Comparison of ENCODE assay signal across 8 mouse cellular contexts in the genomic region with DNA sequence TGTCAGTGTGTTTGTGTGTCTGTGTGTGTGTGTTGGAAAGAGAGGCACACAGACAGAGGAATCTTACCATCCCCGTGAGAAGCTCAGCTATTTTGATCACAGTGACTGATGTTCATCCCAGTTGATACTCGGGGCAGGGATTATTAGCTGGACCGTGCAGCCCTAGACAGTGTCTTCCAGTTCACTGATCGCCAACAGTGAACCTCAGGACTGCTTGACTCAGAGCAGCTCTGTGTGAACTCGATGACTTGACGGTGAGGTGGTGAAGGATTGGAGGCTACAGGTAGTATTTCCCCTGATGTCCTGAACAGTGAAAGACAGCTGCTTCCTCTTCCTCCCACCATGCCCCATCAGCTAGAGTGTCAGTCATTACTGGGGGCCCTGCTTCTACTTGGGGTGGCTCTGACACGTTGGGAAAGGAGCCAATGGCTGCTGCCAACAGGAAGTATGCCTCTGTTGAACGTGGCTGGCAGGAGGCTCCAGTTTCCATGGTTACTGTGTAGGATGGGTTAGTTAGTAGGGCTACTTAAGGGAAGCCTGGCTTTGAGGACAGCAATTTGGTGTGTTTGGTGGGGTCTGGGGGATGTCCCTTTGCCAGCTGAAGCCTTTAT.
DNase-seq lines count a peak whose midpoint lies in the region; ATAC-seq and TF ChIP-seq lines count a peak whose summit lies in the region.
"Had no signal": no experiment of that assay in that cellular context is flagged by ENCODE, and none has a peak within 500 bp of the region (broad histone marks: within the 10 kb centered on the region; RNA-seq: fewer than 3 reads in every experiment).

No protein-coding gene starts in this region.

- peak overlapping the region; percentile 15; the same call in 1 of the 2 replicates for H3K4me2 ChIP-seq in forebrain, embryonic 11.5 days (ENCODE audit: low read depth, low read length, severe bottlenecking)
- H3K4me2 ChIP-seq: heart, embryonic 13.5 days had no signal

- no peak for TF ChIP-seq CTCF in small intestine, adult 2 months (IDR thresholded peaks at IDR 0.05; ENCODE audit: extremely low read depth, insufficient read length, insufficient replicate concordance, low read depth, low read length)

- H3K4me1 ChIP-seq in forebrain, embryonic 11.5 days (replicated peaks; ENCODE audit: control insufficient read depth, insufficient read depth, low read length) = peaks cover 48% of the 10 kb centered on the region
- H3K4me1 ChIP-seq in small intestine, adult 2 months (ENCODE audit: control insufficient read depth, insufficient read depth, insufficient read length, low read length) = peaks cover 37% of the 10 kb centered on the region

- H3K9me3 ChIP-seq in forebrain, embryonic 11.5 days (ENCODE audit: control insufficient read depth, low read length) = no peaks in the 10 kb centered on the region
- H3K9me3 ChIP-seq: heart, embryonic 13.5 days had no signal

- H3K36me3 ChIP-seq in forebrain, embryonic 11.5 days (ENCODE audit: control insufficient read depth, insufficient read depth, low read length) = no peaks in the 10 kb centered on the region
- peaks cover 2% of the 10 kb centered on the region; the same call in 1 of the 2 replicates for H3K36me3 ChIP-seq in small intestine, adult 2 months (ENCODE audit: control insufficient read depth, insufficient read depth, low read length)
- H3K36me3 ChIP-seq: heart, embryonic 13.5 days had no signal

- no peak for ATAC-seq in forebrain, embryonic 11.5 days (replicated peaks; ENCODE audit: low FRiP score)

- H3K9ac ChIP-seq in forebrain, embryonic 11.5 days (ENCODE audit: low read length) = no peak overlapping the region
- H3K9ac ChIP-seq: heart, embryonic 13.5 days had no signal

- no peaks in the 10 kb centered on the region for H3K27me3 ChIP-seq in forebrain, embryonic 11.5 days (ENCODE audit: control insufficient read depth, insufficient read depth, low read length)
- no peaks in the 10 kb centered on the region for H3K27me3 ChIP-seq in small intestine, adult 2 months (ENCODE audit: control insufficient read depth, insufficient read depth, low read length)

- H3K27ac ChIP-seq in forebrain, embryonic 11.5 days (ENCODE audit: low read depth, low read length) = no peak overlapping the region
- H3K27ac ChIP-seq in small intestine, adult 2 months (ENCODE audit: insufficient read depth, low read depth, low read length) = 0 out of 2 replicates have a peak overlapping the region, but pooled peaks have one; percentile 1
- H3K27ac ChIP-seq: heart, embryonic 13.5 days had no signal

- no peak overlapping the region for H3K4me3 ChIP-seq in forebrain, embryonic 11.5 days (ENCODE audit: low read depth, low read length)
- no peak overlapping the region for H3K4me3 ChIP-seq in small intestine, adult 2 months (ENCODE audit: low read depth, low read length)
- H3K4me3 ChIP-seq: heart, embryonic 13.5 days had no signal

- peak; percentile 68 for DNase-seq in right cerebral cortex, adult 18-20 months
- DNase-seq in right cerebral cortex, postnatal 25 days = no peak
- no peak for DNase-seq in forebrain, embryonic 11.5 days (ENCODE audit: low spot score)
- peak; percentile 71 for DNase-seq in layer of hippocampus, adult 9-11 months
- no peak for DNase-seq in adipocyte (ENCODE audit: low spot score)
- DNase-seq in kidney, adult 11 months = no peak

- TF ChIP-seq POLR2A in small intestine, adult 2 months (IDR thresholded peaks at IDR 0.05; ENCODE audit: low read depth, low read length) = no peak

- WGBS in forebrain, embryonic 11.5 days = 45% methylated on average over 8 of the region's 8 CpGs
- WGBS in small intestine, adult 2 months = 43% methylated on average over 8 of the region's 8 CpGs

Comparison
In these comparisons a context has a peak if more than half of its experiments do, and no peak if none do; other contexts are left out.
1. DNase-seq: peak in right cerebral cortex, adult 18-20 months (single experiment) and layer of hippocampus, adult 9-11 months (single experiment); none in right cerebral cortex, postnatal 25 days (single experiment), forebrain, embryonic 11.5 days (single experiment), adipocyte (single experiment) and kidney, adult 11 months (single experiment).